ENCODE assay signal across 11 mouse cellular contexts in the genomic region with DNA sequence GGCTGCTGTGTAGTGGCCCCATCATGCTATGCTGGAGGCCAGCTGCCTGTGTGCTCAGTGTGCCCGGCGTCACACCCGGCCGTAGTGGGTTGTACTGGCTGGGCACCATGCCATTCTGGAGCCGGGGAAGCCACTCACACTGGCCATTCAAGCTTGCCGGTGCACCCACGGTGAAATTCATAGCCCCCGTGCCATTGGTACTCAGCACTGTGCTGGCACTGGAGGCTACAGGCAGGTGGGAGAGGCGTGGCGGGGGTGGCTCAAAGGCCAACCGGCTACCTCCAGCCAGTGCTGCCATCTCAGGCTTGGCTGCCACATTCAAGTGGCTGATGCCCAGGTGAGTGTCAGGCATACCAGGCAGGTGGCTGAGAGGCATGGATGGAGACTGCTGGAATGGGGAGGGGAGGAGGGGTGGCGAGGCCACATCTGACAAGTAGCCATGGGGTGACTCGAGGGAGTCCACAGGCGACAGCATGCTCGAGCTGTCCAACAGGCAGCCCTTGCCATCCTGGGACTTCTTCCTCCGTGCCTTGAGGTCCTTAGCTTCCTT. TPM values are rescaled to one million over a fixed set of nuclear protein-coding genes. Genes with fewer than 3 reads are reported as not detected.
DNase-seq lines count a peak whose midpoint lies in the region; ATAC-seq and TF ChIP-seq lines count a peak whose summit lies in the region.
"Had no signal": no experiment of that assay in that cellular context is flagged by ENCODE, and none has a peak within 500 bp of the region (broad histone marks: within the 10 kb centered on the region; RNA-seq: fewer than 3 reads in every experiment).

No protein-coding gene starts in this region.

- H3K9me3 ChIP-seq in hindbrain, embryonic 16.5 days (ENCODE audit: control insufficient read depth, low read length) = no peaks in the 10 kb centered on the region
- H3K9me3 ChIP-seq in lung, embryonic 14.5 days (ENCODE audit: low read depth, low read length) = no peaks in the 10 kb centered on the region

- no peak overlapping the region for H3K4me2 ChIP-seq in hindbrain, embryonic 16.5 days (ENCODE audit: low read length)
- H3K4me2 ChIP-seq in lung, embryonic 14.5 days = no peak overlapping the region

- ATAC-seq in hindbrain, embryonic 16.5 days = peak; percentile 34; the same call in 1 of the 2 replicates
- no peak for ATAC-seq in lung, embryonic 14.5 days (ENCODE audit: insufficient read depth)

- H3K27ac ChIP-seq in hindbrain, embryonic 16.5 days (ENCODE audit: low read depth, low read length) = no peak overlapping the region
- peak overlapping the region; percentile 30; the same call in 1 of the 2 replicates for H3K27ac ChIP-seq in lung, embryonic 14.5 days (ENCODE audit: low read depth)

- TF ChIP-seq CTCF in lung, embryonic 14.5 days (IDR thresholded peaks at IDR 0.05; ENCODE audit: low read depth) = no peak

- no peaks in the 10 kb centered on the region for H3K27me3 ChIP-seq in hindbrain, embryonic 16.5 days (replicated peaks; ENCODE audit: control insufficient read depth, insufficient read depth, low read length)
- no peaks in the 10 kb centered on the region for H3K27me3 ChIP-seq in lung, embryonic 14.5 days (ENCODE audit: insufficient read depth, low read length)

- H3K36me3 ChIP-seq in hindbrain, embryonic 16.5 days (ENCODE audit: control insufficient read depth, insufficient read depth, low read length) = peaks cover 17% of the 10 kb centered on the region; the same call in 1 of the 2 replicates
- peaks cover 72% of the 10 kb centered on the region for H3K36me3 ChIP-seq in lung, embryonic 14.5 days (ENCODE audit: insufficient read depth)

- H3K4me1 ChIP-seq in hindbrain, embryonic 16.5 days (ENCODE audit: control insufficient read depth, insufficient read depth, low read depth, low read length) = peaks cover 3% of the 10 kb centered on the region; the same call in 1 of the 2 replicates
- H3K4me1 ChIP-seq in lung, embryonic 14.5 days (ENCODE audit: insufficient read depth) = peaks cover 13% of the 10 kb centered on the region

- DNase-seq in cerebellum, postnatal 14 days = peak; percentile 54 to 62
- no peak for DNase-seq in cerebellum, adult 18-20 months
- DNase-seq in A20 (ENCODE audit: low read depth, low spot score) = peak; percentile 4
- no peak for DNase-seq in lung, embryonic 14.5 days
- no peak for DNase-seq in frontal cortex, postnatal 14 days (ENCODE audit: low spot score in 2 of 2)
- no peak for DNase-seq in spleen, adult 18-20 months
- DNase-seq in layer of hippocampus, adult 11-12 months (ENCODE audit: low spot score) = no peak
- DNase-seq: heart, postnatal 10 days had no signal

- 72% methylated on average over 16 of the region's 16 CpGs for WGBS in hindbrain, embryonic 16.5 days
- WGBS in lung, embryonic 14.5 days = 77% methylated on average over 12 of the region's 16 CpGs

- no peak overlapping the region for H3K4me3 ChIP-seq in hindbrain, embryonic 16.5 days (ENCODE audit: low read length)
- no peak overlapping the region for H3K4me3 ChIP-seq in lung, embryonic 14.5 days (ENCODE audit: low read depth, low read length)
- H3K4me3 ChIP-seq: erythroblast, embryonic 14.5 days; myocyte had no signal

- H3K9ac ChIP-seq in hindbrain, embryonic 16.5 days (ENCODE audit: low read depth, low read length) = no peak overlapping the region
- H3K9ac ChIP-seq in lung, embryonic 14.5 days = no peak overlapping the region

RNA-seq across cellular contexts. Expression of gene Sec16a, which starts 15.2 kb away (rescaled TPM):
- 15.4 and 19.3 TPM in 2 replicates for polyA plus RNA-seq in hindbrain, embryonic 16.5 days (2015; fragmentation: Nextera tagmentation; extraction: Ambion mirVana)
- 36.0 and 36.5 TPM in 2 replicates for polyA plus RNA-seq in lung, embryonic 14.5 days (2014; fragmentation: Nextera tagmentation; extraction: Ambion mirVana)

RNA-seq across cellular contexts. Expression of gene Inpp5e, which starts 51.2 kb away (rescaled TPM):
- polyA plus RNA-seq in hindbrain, embryonic 16.5 days (2015; fragmentation: Nextera tagmentation; extraction: Ambion mirVana) = 24.9 and 25.6 TPM in 2 replicates
- 18.6 and 22.4 TPM in 2 replicates for polyA plus RNA-seq in lung, embryonic 14.5 days (2014; fragmentation: Nextera tagmentation; extraction: Ambion mirVana)

RNA-seq across cellular contexts. Expression of gene Notch1, which starts 56.3 kb away (rescaled TPM):
- 13.3 and 15.1 TPM in 2 replicates for polyA plus RNA-seq in hindbrain, embryonic 16.5 days (2015; fragmentation: Nextera tagmentation; extraction: Ambion mirVana)
- polyA plus RNA-seq in lung, embryonic 14.5 days (2014; fragmentation: Nextera tagmentation; extraction: Ambion mirVana) = 37.7 and 44.0 TPM in 2 replicates

Comparison
In these comparisons a context has a peak if more than half of its experiments do, and no peak if none do; other contexts are left out.
1. DNase-seq: peak in cerebellum, postnatal 14 days (2 of 2) and A20 (single experiment); none in cerebellum, adult 18-20 months (0 of 2), lung, embryonic 14.5 days (single experiment), frontal cortex, postnatal 14 days (0 of 2), spleen, adult 18-20 months (0 of 2) and layer of hippocampus, adult 11-12 months (single experiment).